Mouse (Mus musculus): Measurements from ENCODE around the gene Grm2. TPM values are rescaled to one million over a fixed set of nuclear protein-coding genes. Genes with fewer than 3 reads are reported as not detected.
"Not testable (repeated sequence)": the region's sequence is repeated elsewhere in the genome, so short reads cannot be mapped to it uniquely, and the experiment has no call there.

Grm2 gene
- polyA plus RNA-seq, 1 experiment from 2014 or later, result 13.9 TPM

DNA sequence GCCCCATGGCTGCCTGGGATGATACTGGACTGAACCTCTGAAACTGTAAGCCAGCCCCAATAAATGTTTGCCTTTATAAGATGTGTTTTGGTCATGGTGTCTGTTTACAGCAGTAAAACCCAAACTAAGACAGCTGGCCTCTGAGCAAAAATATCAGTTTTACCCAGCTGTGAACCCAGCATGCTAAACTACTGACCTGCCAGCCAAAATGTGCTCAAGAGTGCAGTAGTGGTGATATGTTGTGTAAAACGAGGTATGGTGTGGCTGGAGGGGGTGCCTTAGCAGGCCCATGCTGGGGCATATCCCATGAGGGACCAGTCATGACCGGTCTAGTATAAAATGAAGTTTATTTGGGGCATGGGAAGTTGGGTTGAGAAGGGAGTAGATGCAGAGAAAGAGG lies 41.9 kb downstream of the Grm2 start:
- H3K9ac ChIP-seq (replicated peaks; ENCODE audit: low read length), result no peak overlapping the region
- no peak for ATAC-seq (ENCODE audit: low FRiP score, low TSS enrichment)
- DNase-seq, result no peak
- H3K9me3 ChIP-seq (ENCODE audit: control insufficient read depth, low read length), result no peaks in the 10 kb centered on the region
- 68% methylated on average over 2 of the region's 2 CpGs for WGBS
- no peak overlapping the region for H3K27ac ChIP-seq (replicated peaks; ENCODE audit: low read depth, low read length)
- H3K4me2 ChIP-seq (ENCODE audit: low read length), result no peak overlapping the region
- H3K4me1 ChIP-seq (ENCODE audit: control insufficient read depth, insufficient read depth, low read length), result no peaks in the 10 kb centered on the region
- no peak overlapping the region for H3K4me3 ChIP-seq (replicated peaks; ENCODE audit: low read depth, low read length)
- H3K27me3 ChIP-seq (ENCODE audit: control insufficient read depth, insufficient read depth, low read length), result no peaks in the 10 kb centered on the region
- H3K36me3 ChIP-seq (ENCODE audit: control insufficient read depth, insufficient read depth, low read length), result no peaks in the 10 kb centered on the region

- H3K36me3 ChIP-seq (ENCODE audit: control insufficient read depth, insufficient read depth, low read length), result no peaks in the 10 kb centered on the region
- H3K4me3 ChIP-seq (replicated peaks; ENCODE audit: low read depth, low read length), result no peak overlapping the region
- H3K4me2 ChIP-seq (ENCODE audit: low read length), result no peak overlapping the region
- 83% methylated on average over 4 of the region's 4 CpGs for WGBS
- no peak overlapping the region for H3K27ac ChIP-seq (replicated peaks; ENCODE audit: low read depth, low read length)
- H3K27me3 ChIP-seq (ENCODE audit: control insufficient read depth, insufficient read depth, low read length), result no peaks in the 10 kb centered on the region
- no peaks in the 10 kb centered on the region for H3K4me1 ChIP-seq (ENCODE audit: control insufficient read depth, insufficient read depth, low read length)
- DNase-seq, result no peak
- no peak for ATAC-seq (ENCODE audit: low FRiP score, low TSS enrichment)
- no peak overlapping the region for H3K9ac ChIP-seq (replicated peaks; ENCODE audit: low read length)
- H3K9me3 ChIP-seq (ENCODE audit: control insufficient read depth, low read length), result no peaks in the 10 kb centered on the region
These were observed 45.2 kb downstream of the Grm2 start for GRCm38 (mm10) chr9:106610727-106611126.

- no peaks in the 10 kb centered on the region for H3K27me3 ChIP-seq (ENCODE audit: control insufficient read depth, insufficient read depth, low read length)
- H3K9ac ChIP-seq (replicated peaks; ENCODE audit: low read length), result no peak overlapping the region
- H3K36me3 ChIP-seq (ENCODE audit: control insufficient read depth, insufficient read depth, low read length), result no peaks in the 10 kb centered on the region
- no peak for ATAC-seq (ENCODE audit: low FRiP score, low TSS enrichment)
- H3K9me3 ChIP-seq (ENCODE audit: control insufficient read depth, low read length), result no peaks in the 10 kb centered on the region
- no peak overlapping the region for H3K27ac ChIP-seq (replicated peaks; ENCODE audit: low read depth, low read length)
- no peak overlapping the region for H3K4me2 ChIP-seq (ENCODE audit: low read length)
- WGBS, result 26% methylated on average over 8 of the region's 8 CpGs
- peak; percentile 84 for DNase-seq
- H3K4me3 ChIP-seq (replicated peaks; ENCODE audit: low read depth, low read length), result no peak overlapping the region
- H3K4me1 ChIP-seq (ENCODE audit: control insufficient read depth, insufficient read depth, low read length), result no peaks in the 10 kb centered on the region
These were observed 55.3 kb downstream of the Grm2 start for GRCm38 (mm10) chr9:106600546-106600945.

DNA sequence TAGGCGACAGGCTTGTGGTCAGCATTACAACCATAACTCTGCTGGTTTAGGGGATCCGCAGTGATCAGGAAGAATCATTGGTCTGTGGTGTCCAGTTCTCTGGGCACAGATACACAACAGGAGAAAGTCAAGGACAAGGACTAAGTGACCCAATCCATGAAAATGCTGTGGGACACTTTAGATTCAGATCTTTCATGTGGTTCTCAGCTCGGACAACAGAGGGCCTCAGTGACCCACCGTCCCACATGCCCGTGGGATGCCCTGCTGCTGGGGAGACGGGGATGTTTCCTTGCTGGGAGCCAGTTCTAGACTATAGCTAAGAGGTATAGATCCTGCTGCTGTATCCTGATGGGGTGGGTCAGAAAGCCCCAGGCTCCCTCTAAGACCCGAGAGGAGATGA lies 57.4 kb downstream of the Grm2 start:
- H3K9me3 ChIP-seq (ENCODE audit: control insufficient read depth, low read length), result no peaks in the 10 kb centered on the region
- H3K4me3 ChIP-seq (replicated peaks; ENCODE audit: low read depth, low read length), result no peak overlapping the region
- H3K4me2 ChIP-seq (ENCODE audit: low read length), result no peak overlapping the region
- H3K27ac ChIP-seq (replicated peaks; ENCODE audit: low read depth, low read length), result no peak overlapping the region
- DNase-seq (no peak), ATAC-seq (ENCODE audit: low FRiP score, low TSS enrichment) (no peak)
- 43% methylated on average over 7 of the region's 7 CpGs for WGBS
- H3K36me3 ChIP-seq (ENCODE audit: control insufficient read depth, insufficient read depth, low read length), result no peaks in the 10 kb centered on the region
- no peaks in the 10 kb centered on the region for H3K4me1 ChIP-seq (ENCODE audit: control insufficient read depth, insufficient read depth, low read length)
- H3K27me3 ChIP-seq (ENCODE audit: control insufficient read depth, insufficient read depth, low read length), result no peaks in the 10 kb centered on the region
- no peak overlapping the region for H3K9ac ChIP-seq (replicated peaks; ENCODE audit: low read length)

DNA sequence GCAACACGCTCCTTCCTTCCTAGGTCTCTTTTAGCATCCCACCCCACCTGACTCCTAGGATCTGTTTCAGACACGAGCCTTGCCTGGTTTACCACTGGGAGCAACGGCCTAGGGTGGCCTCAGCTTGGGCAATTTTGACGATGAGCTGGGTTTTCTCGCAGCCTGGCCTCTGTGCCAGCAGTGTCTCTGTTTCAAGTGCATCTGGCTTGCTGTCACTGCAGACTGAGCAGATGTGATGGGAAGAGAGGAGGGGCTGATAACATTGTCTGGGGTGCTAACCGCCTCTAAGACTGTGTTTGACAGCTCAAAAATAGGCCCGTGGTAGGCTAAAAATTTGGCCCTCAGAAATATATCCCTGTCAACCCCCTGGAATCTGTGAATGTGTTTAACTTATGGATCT lies 60.0 kb downstream of the Grm2 start:
- Histone ChIP-seq H3K4me2 (ENCODE audit: low read length) (no peak overlapping the region), H3K4me3 (replicated peaks; ENCODE audit: low read depth, low read length) (no peak overlapping the region), H3K9me3 (ENCODE audit: control insufficient read depth, low read length) (no peaks in the 10 kb centered on the region), H3K36me3 (ENCODE audit: control insufficient read depth, insufficient read depth, low read length) (no peaks in the 10 kb centered on the region), H3K27me3 (ENCODE audit: control insufficient read depth, insufficient read depth, low read length) (no peaks in the 10 kb centered on the region), H3K4me1 (ENCODE audit: control insufficient read depth, insufficient read depth, low read length) (no peaks in the 10 kb centered on the region), H3K27ac (replicated peaks; ENCODE audit: low read depth, low read length) (no peak overlapping the region), H3K9ac (replicated peaks; ENCODE audit: low read length) (no peak overlapping the region)
- DNase-seq (no peak), ATAC-seq (ENCODE audit: low FRiP score, low TSS enrichment) (no peak)
- WGBS, result 73% methylated on average over 7 of the region's 7 CpGs

- H3K27me3 ChIP-seq (ENCODE audit: control insufficient read depth, insufficient read depth, low read length); H3K4me3 ChIP-seq (replicated peaks; ENCODE audit: low read depth, low read length); H3K36me3 ChIP-seq (ENCODE audit: control insufficient read depth, insufficient read depth, low read length); H3K4me1 ChIP-seq (ENCODE audit: control insufficient read depth, insufficient read depth, low read length); H3K27ac ChIP-seq (replicated peaks; ENCODE audit: low read depth, low read length); ATAC-seq (ENCODE audit: low FRiP score, low TSS enrichment); DNase-seq; H3K9ac ChIP-seq (replicated peaks; ENCODE audit: low read length); H3K9me3 ChIP-seq (ENCODE audit: control insufficient read depth, low read length); H3K4me2 ChIP-seq (ENCODE audit: low read length): not testable (repeated sequence)
- 15% methylated on average over 4 of the region's 4 CpGs for WGBS
These were observed 60.5 kb downstream of the Grm2 start for GRCm38 (mm10) chr9:106595402-106595801.

Other genes starting within 250 kb of the Grm2 start
- gene Rpl29, start 226.6 kb downstream of the Grm2 start, polyA plus RNA-seq (2014; fragmentation: Nextera tagmentation; extraction: Ambion mirVana), result 708 and 777 TPM in 2 replicates
- gene Acy1, start 217.8 kb downstream of the Grm2 start, polyA plus RNA-seq (2014; fragmentation: Nextera tagmentation; extraction: Ambion mirVana), result 19.1 and 21.6 TPM in 2 replicates
- 6.0 and 6.8 TPM in 2 replicates for gene Abhd14b, start 208.6 kb downstream of the Grm2 start, polyA plus RNA-seq (2014; fragmentation: Nextera tagmentation; extraction: Ambion mirVana)
- 51.2 and 68.8 TPM in 2 replicates for gene Abhd14a, start 208.4 kb downstream of the Grm2 start, polyA plus RNA-seq (2014; fragmentation: Nextera tagmentation; extraction: Ambion mirVana)
- 219 and 247 TPM in 2 replicates for gene Pcbp4, start 202.8 kb downstream of the Grm2 start, polyA plus RNA-seq (2014; fragmentation: Nextera tagmentation; extraction: Ambion mirVana)
- 0.93 and 1.00 TPM in 2 replicates for gene Gpr62, start 190.1 kb downstream of the Grm2 start, polyA plus RNA-seq (2014; fragmentation: Nextera tagmentation; extraction: Ambion mirVana)
- gene Rrp9, start 180.1 kb downstream of the Grm2 start, polyA plus RNA-seq (2014; fragmentation: Nextera tagmentation; extraction: Ambion mirVana), result 41.0 and 41.2 TPM in 2 replicates
- gene Parp3, start 179.1 kb downstream of the Grm2 start, polyA plus RNA-seq (2014; fragmentation: Nextera tagmentation; extraction: Ambion mirVana), result 0.28 and 0.76 TPM in 2 replicates
- not detected in 2 replicates for gene Iqcf1, start 156.1 kb downstream of the Grm2 start, polyA plus RNA-seq (2014; fragmentation: Nextera tagmentation; extraction: Ambion mirVana)
- not detected in 2 replicates for gene Iqcf5, start 141.5 kb downstream of the Grm2 start, polyA plus RNA-seq (2014; fragmentation: Nextera tagmentation; extraction: Ambion mirVana)
- not detected in 2 replicates for gene Iqcf3, start 94.5 kb downstream of the Grm2 start, polyA plus RNA-seq (2014; fragmentation: Nextera tagmentation; extraction: Ambion mirVana)
- gene Iqcf4, start 85.1 kb downstream of the Grm2 start, polyA plus RNA-seq (2014; fragmentation: Nextera tagmentation; extraction: Ambion mirVana), result not detected in 2 replicates
- gene Iqcf6, start 29.5 kb downstream of the Grm2 start, polyA plus RNA-seq (2014; fragmentation: Nextera tagmentation; extraction: Ambion mirVana), result not detected in 2 replicates
- 48.3 and 53.6 TPM in 2 replicates for gene Tex264, start 29.8 kb upstream of the Grm2 start, polyA plus RNA-seq (2014; fragmentation: Nextera tagmentation; extraction: Ambion mirVana)
- 6.0 and 8.7 TPM in 2 replicates for gene Rad54l2, start 133.1 kb upstream of the Grm2 start, polyA plus RNA-seq (2014; fragmentation: Nextera tagmentation; extraction: Ambion mirVana)
- gene Dcaf1, start 165.8 kb upstream of the Grm2 start, polyA plus RNA-seq (2014; fragmentation: Nextera tagmentation; extraction: Ambion mirVana), result 17.1 and 22.3 TPM in 2 replicates
- 28.7 and 30.1 TPM in 2 replicates for gene Rbm15b, start 231.3 kb upstream of the Grm2 start, polyA plus RNA-seq (2014; fragmentation: Nextera tagmentation; extraction: Ambion mirVana)
- 162 TPM in 2 replicates for gene Manf, start 235.9 kb upstream of the Grm2 start, polyA plus RNA-seq (2014; fragmentation: Nextera tagmentation; extraction: Ambion mirVana)